Comparison of ENCODE assay signal across 12 mouse cellular contexts in genomic region chr6:85544251-85544881, GRCm38 (mm10). TPM values are rescaled to one million over a fixed set of nuclear protein-coding genes. Genes with fewer than 3 reads are reported as not detected.
DNase-seq lines count a peak whose midpoint lies in the region; ATAC-seq lines count a peak whose summit lies in the region.
"Had no signal": no experiment of that assay in that cellular context is flagged by ENCODE, and none has a peak within 500 bp of the region (broad histone marks: within the 10 kb centered on the region; RNA-seq: fewer than 3 reads in every experiment).

No protein-coding gene starts in this region.

- intact Hi-C loops in left cerebral cortex, postnatal 4 days (cut with DNase I) = no loop called here

- H3K9me3 ChIP-seq in forebrain, embryonic 13.5 days (replicated peaks) = no peaks in the 10 kb centered on the region
- no peaks in the 10 kb centered on the region for H3K9me3 ChIP-seq in forebrain, embryonic 10.5 days

- H3K9ac ChIP-seq in forebrain, embryonic 13.5 days = no peak overlapping the region

- no peak overlapping the region for H3K4me3 ChIP-seq in forebrain, embryonic 13.5 days
- H3K4me3 ChIP-seq in forebrain, embryonic 10.5 days = no peak overlapping the region

- peak overlapping the region; percentile 24; the same call in 1 of the 2 replicates for H3K4me2 ChIP-seq in forebrain, embryonic 13.5 days

- no peaks in the 10 kb centered on the region for H3K36me3 ChIP-seq in forebrain, embryonic 13.5 days (ENCODE audit: poor library complexity, severe bottlenecking)
- H3K36me3 ChIP-seq in forebrain, embryonic 10.5 days (replicated peaks) = no peaks in the 10 kb centered on the region

- H3K27ac ChIP-seq in forebrain, embryonic 13.5 days = no peak overlapping the region
- no peak overlapping the region for H3K27ac ChIP-seq in forebrain, embryonic 10.5 days

- no peaks in the 10 kb centered on the region for H3K27me3 ChIP-seq in forebrain, embryonic 13.5 days
- no peaks in the 10 kb centered on the region for H3K27me3 ChIP-seq in forebrain, embryonic 10.5 days (ENCODE audit: poor library complexity, severe bottlenecking)

- peak; percentile 48; the same call in 1 of the 2 replicates for ATAC-seq in forebrain, embryonic 13.5 days

- peaks cover 4% of the 10 kb centered on the region; the same call in 1 of the 2 replicates for H3K4me1 ChIP-seq in forebrain, embryonic 13.5 days
- peaks cover 3% of the 10 kb centered on the region; the same call in 1 of the 2 replicates for H3K4me1 ChIP-seq in forebrain, embryonic 10.5 days

- DNase-seq in forebrain, embryonic 10.5 days (ENCODE audit: extremely low spot score, low spot score) = no peak
- peak; percentile 93 for DNase-seq in cerebellum, adult 9-11 months
- DNase-seq in layer of hippocampus, adult 18-20 months (ENCODE audit: low spot score in 2 of 2) = peak; percentile 62 to 73
- peak; percentile 76 for DNase-seq in left cerebral cortex, postnatal 4 days
- DNase-seq in MN1 (ENCODE audit: low spot score) = no peak
- no peak for DNase-seq in gastrocnemius, postnatal 4 days (ENCODE audit: low spot score in 2 of 2)
- DNase-seq in natural killer cell, adult 2 months (ENCODE audit: low spot score in 2 of 2) = no peak
- DNase-seq: heart, postnatal 4 days; lung, postnatal 14 days; spleen, adult 18-20 months had no signal

- 64% methylated on average over 13 of the region's 13 CpGs for WGBS in forebrain, embryonic 13.5 days
- WGBS in forebrain, embryonic 10.5 days = 75% methylated on average over 13 of the region's 13 CpGs

RNA-seq across cellular contexts. Expression of gene Egr4, which starts 31.0 kb away (rescaled TPM):
- not detected in 2 replicates for polyA plus RNA-seq in forebrain, embryonic 13.5 days (2015; fragmentation: Nextera tagmentation; extraction: Ambion mirVana)
- not detected in 2 replicates for polyA plus RNA-seq in forebrain, embryonic 10.5 days (2016; fragmentation: Nextera tagmentation; extraction: Ambion mirVana)
- total RNA-seq in layer of hippocampus, adult 18-20 months (2021) = 10 to 100 TPM; 38.7 to 53.2 TPM
- total RNA-seq in left cerebral cortex, postnatal 4 days (2021) = 1 to 10 TPM; 4.7 to 6.0 TPM
- not detected for total RNA-seq in gastrocnemius, postnatal 4 days (2021)
- total RNA-seq: heart, postnatal 4 days had no signal
- polyA plus RNA-seq: limb, embryonic 11.5 days had no signal

RNA-seq across cellular contexts. Expression of gene Fbxo41, which starts 41.6 kb away (rescaled TPM):
- 2.7 and 3.2 TPM in 2 replicates for polyA plus RNA-seq in forebrain, embryonic 13.5 days (2015; fragmentation: Nextera tagmentation; extraction: Ambion mirVana)
- polyA plus RNA-seq in forebrain, embryonic 10.5 days (2016; fragmentation: Nextera tagmentation; extraction: Ambion mirVana) = 0.48 and 0.64 TPM in 2 replicates
- 10 to 100 TPM; 86.4 to 86.8 TPM for total RNA-seq in layer of hippocampus, adult 18-20 months (2021)
- 10 to 100 TPM; 88.6 to 89.6 TPM for total RNA-seq in left cerebral cortex, postnatal 4 days (2021)
- under 1 TPM; 0.08 to 0.10 TPM for total RNA-seq in gastrocnemius, postnatal 4 days (2021)
- total RNA-seq: heart, postnatal 4 days had no signal

RNA-seq across cellular contexts. Expression of gene Alms1, which starts 43.0 kb away (rescaled TPM):
- polyA plus RNA-seq in forebrain, embryonic 13.5 days (2015; fragmentation: Nextera tagmentation; extraction: Ambion mirVana) = 7.4 and 8.1 TPM in 2 replicates
- 12.1 and 13.5 TPM in 2 replicates for polyA plus RNA-seq in forebrain, embryonic 10.5 days (2016; fragmentation: Nextera tagmentation; extraction: Ambion mirVana)
- 1 to 10 TPM; 6.7 to 7.0 TPM for total RNA-seq in layer of hippocampus, adult 18-20 months (2021)
- total RNA-seq in left cerebral cortex, postnatal 4 days (2021) = 10 to 100 TPM; 13.4 to 13.5 TPM
- total RNA-seq in gastrocnemius, postnatal 4 days (2021) = 1 to 10 TPM; 6.1 to 6.5 TPM

Comparison
In these comparisons a context has a peak if more than half of its experiments do, and no peak if none do; other contexts are left out.
1. DNase-seq: peak in cerebellum, adult 9-11 months (single experiment), layer of hippocampus, adult 18-20 months (2 of 2) and left cerebral cortex, postnatal 4 days (single experiment); none in forebrain, embryonic 10.5 days (single experiment), MN1 (single experiment), gastrocnemius, postnatal 4 days (0 of 2) and natural killer cell, adult 2 months (0 of 2).
2. RNA of gene Egr4, which starts 31.0 kb away (total RNA-seq): 38.7 to 53.2 TPM in layer of hippocampus, adult 18-20 months; 4.7 to 6.0 TPM in left cerebral cortex, postnatal 4 days and not detected in gastrocnemius, postnatal 4 days; every median in the first group is over 4 times any median in the second.
3. RNA of gene Fbxo41, which starts 41.6 kb away (total RNA-seq): 88.6 to 89.6 TPM in left cerebral cortex, postnatal 4 days and 86.4 to 86.8 TPM in layer of hippocampus, adult 18-20 months; 0.08 to 0.10 TPM in gastrocnemius, postnatal 4 days; every median in the first group is over 10 times any median in the second.